Mouse (Mus musculus): Measurements from ENCODE around the gene Dennd2a. TPM values are rescaled to one million over a fixed set of nuclear protein-coding genes. Genes with fewer than 3 reads are reported as not detected.
A peak's percentile ranks its signal among the peaks of the same experiment; 100 is the strongest.

Dennd2a gene
- polyA plus RNA-seq, 1 experiment from 2014 or later, result 27.5 TPM

DNA sequence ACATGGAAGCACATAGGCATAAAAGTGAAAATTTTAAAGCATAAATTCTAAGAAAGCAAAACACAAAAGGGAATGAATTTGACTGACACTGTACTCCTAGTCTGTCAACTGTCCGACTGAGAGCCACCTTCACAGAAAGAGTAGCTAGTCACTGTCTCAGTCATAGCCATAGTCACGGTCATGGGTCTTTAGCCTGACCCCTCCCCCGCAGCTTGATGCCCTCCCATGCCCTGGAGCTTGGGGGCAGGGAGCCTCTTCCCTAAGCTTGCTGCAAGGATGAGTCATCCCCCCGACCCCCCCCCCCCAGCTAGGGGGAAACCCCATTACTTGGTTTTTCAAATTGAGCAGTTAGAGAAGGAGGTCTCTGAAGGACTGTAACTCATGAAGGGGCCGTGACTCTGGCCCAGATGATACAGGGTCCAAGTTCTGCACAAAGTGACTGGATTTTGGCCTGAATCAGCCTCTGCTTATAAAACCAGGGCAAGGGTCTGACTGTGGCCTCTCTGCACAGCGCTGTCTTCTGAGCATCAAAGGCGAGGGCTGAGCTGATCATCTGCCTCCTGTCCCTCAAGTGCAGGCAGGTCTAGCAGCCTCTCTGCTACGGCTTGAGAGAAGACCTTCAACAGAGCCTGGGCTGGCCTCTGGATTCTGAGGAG, 5.6 kb downstream of the Dennd2a start:
- WGBS, result 67% methylated on average over 8 of the region's 8 CpGs
- Histone ChIP-seq H3K9ac (peak overlapping the region; percentile 24; the same call in 1 of the 2 replicates), H3K9me3 (no peaks in the 10 kb centered on the region), H3K27me3 (no peaks in the 10 kb centered on the region), H3K36me3 (peaks cover 8% of the 10 kb centered on the region; the same call in 1 of the 2 replicates), H3K4me1 (replicated peaks) (peaks cover 50% of the 10 kb centered on the region), H3K4me2 (no peak overlapping the region), H3K4me3 (no peak overlapping the region), H3K27ac (peak overlapping the region; percentile 48; the same call in 1 of the 2 replicates)
- no peak for ATAC-seq (ENCODE audit: low FRiP score)

DNA sequence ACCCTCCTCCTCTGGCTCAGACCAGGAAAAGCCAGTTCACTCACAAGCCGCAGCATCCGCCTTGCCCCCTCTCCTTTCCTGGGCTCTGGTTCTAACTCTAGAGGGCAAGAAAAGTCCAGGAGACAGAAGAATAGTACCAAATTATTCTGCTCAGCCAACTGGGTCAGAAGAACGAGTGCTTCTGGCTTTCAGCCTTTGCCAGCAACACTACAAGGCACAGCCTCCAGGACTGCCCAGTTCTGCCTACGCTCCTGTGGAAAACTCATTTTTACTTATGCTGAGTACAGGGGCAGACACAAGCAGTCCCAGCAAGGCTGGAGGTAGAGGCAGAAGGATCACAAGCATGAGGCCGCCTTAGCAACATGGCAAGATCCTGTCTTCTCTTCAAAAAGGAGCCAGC, 9.6 kb downstream of the Dennd2a start:
- no peaks in the 10 kb centered on the region for H3K27me3 ChIP-seq
- WGBS, result 83% methylated on average over 5 of the region's 5 CpGs
- H3K4me2 ChIP-seq, result no peak overlapping the region
- H3K4me1 ChIP-seq (replicated peaks), result peaks cover 53% of the 10 kb centered on the region
- H3K9me3 ChIP-seq, result no peaks in the 10 kb centered on the region
- no peak overlapping the region; the same call in 1 of the 2 replicates for H3K9ac ChIP-seq
- no peak for ATAC-seq (ENCODE audit: low FRiP score)
- H3K27ac ChIP-seq, result no peak overlapping the region
- H3K36me3 ChIP-seq, result peaks cover 5% of the 10 kb centered on the region; the same call in 1 of the 2 replicates
- no peak overlapping the region for H3K4me3 ChIP-seq

DNA sequence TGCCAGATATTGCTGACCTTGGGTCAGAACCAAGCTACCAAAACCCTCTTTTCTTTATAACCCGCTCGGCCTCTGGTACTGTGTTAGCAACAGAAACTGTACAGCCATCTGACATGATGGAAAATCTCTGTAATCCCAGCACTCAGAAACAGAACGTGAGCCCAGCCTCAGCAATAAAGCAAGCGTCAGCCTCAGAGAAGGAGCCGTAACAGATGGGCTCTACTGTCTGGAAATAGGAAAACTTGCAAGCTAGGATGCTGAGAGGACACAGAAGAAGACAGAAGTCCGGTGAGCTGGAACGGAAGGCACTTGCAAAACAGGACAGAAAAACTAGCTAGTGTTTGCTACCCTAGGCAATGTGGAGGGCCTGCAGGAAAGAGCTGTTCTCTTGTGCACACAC, 12.2 kb downstream of the Dennd2a start:
- Histone ChIP-seq H3K9ac (no peak overlapping the region), H3K9me3 (no peaks in the 10 kb centered on the region), H3K4me1 (replicated peaks) (peaks cover 64% of the 10 kb centered on the region), H3K4me2 (no peak overlapping the region), H3K36me3 (no peaks in the 10 kb centered on the region), H3K27me3 (no peaks in the 10 kb centered on the region), H3K27ac (peak overlapping the region; percentile 58; the same call in 1 of the 2 replicates), H3K4me3 (no peak overlapping the region)
- 84% methylated on average over 7 of the region's 7 CpGs for WGBS
- ATAC-seq (ENCODE audit: low FRiP score), result no peak

DNA sequence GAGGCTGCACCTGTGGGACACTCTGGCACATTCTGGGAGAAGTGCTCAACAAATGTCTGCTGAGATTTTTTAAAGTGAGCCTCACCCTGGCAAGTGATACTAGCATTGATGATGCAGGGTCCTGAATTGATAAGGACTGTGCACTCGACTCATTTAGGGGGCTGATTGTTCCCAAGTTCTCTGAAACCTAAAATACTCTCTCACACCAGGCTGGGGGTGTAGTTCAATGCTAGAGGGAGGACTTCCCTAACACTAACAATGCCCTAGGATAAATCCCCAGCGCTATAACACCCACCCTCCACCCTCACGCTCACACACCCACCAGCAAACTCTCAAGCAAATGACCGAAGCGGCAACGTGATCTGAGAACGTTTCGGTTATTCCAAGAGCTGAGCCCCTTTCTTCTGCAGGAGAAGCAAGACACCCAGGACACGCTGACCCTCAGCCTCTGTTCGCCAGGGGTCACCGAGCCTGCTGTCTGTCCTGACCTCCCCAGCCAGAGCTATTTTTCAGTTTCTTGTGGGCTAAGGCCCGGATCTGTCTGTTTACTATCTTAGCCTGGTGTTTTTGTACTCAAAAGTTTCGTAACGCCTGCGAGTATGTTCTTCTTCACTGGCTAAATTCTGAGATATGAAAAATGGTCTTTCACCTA, 13.8 kb downstream of the Dennd2a start:
- no peak overlapping the region for H3K4me3 ChIP-seq
- no peaks in the 10 kb centered on the region for H3K27me3 ChIP-seq
- H3K9ac ChIP-seq, result peak overlapping the region; percentile 47
- H3K4me2 ChIP-seq, result 0 out of 2 replicates have a peak overlapping the region, but pooled peaks have one; percentile 6
- H3K36me3 ChIP-seq, result no peaks in the 10 kb centered on the region
- 13% methylated on average over 15 of the region's 15 CpGs for WGBS
- H3K4me1 ChIP-seq (replicated peaks), result peaks cover 80% of the 10 kb centered on the region
- peak overlapping the region; percentile 88 for H3K27ac ChIP-seq
- H3K9me3 ChIP-seq, result no peaks in the 10 kb centered on the region
- ATAC-seq (ENCODE audit: low FRiP score), result no peak

DNA sequence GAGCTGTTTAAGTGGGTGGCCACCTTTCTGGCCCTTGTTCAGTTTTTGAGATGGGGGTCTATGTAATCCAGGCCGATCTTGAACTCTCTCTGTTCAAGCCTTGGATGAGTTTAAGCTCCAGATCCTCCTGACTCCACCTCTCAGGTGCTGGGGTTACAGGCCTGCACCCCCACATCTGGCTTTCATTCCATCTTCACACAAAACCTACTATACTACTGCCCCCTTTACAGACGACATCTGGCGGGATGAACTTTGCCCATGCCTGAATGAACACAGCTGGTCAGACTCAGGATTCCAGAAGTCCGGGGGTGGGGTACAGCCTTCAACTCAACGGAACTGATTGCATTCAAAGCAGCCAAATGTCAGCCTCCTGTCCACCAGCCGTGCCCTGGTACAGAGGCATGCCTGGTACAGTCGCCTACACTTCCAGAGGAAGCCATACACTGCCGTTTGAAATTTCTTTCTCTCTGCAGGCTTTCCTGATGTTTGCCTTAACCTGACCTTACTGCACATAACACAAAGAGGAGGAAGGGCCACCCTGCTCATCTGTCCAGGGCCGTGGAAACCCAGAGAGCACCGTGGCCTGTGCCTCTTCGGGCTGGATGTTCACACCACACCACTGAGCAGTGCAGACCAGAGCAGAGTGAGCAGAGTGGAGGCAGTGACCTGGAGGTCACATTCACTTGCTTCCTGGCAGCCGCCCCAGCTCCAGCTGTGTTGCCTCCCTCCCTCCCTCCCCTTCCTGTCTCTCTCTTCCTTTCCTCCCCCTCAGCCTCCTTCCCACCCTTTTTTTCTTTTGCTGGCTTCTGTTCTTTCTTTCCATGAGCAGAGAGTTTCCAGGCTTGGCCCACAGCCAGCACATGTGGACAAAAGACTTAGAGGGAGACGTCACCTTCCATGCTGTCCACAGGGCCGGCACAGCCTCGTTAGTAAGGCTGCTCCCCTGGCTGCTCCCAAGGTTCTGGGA, 14.8 kb downstream of the Dennd2a start:
- Histone ChIP-seq H3K4me2 (0 out of 2 replicates have a peak overlapping the region, but pooled peaks have one; percentile 28), H3K27me3 (no peaks in the 10 kb centered on the region)
- WGBS, result 16% methylated on average over 15 of the region's 15 CpGs

DNA sequence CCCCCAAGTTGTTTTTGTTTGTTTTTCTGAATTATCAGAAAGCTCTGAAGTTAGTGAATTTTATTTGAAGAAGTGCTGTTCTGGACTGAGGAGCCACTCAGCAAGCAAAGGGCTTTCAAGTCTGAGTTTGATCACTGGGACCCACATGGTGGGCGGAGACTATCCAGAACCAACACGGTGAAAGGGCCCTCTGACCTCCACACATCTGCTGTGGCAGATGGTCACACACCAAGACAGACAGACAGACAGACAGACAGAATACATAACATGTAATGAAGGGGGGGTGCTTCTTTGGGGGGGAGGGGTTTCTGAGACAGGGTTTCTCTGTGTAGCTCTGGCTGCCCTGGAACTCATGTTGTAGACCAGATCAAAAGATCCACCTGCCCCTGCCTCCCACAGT, 17.1 kb downstream of the Dennd2a start:
- no peak for ATAC-seq (ENCODE audit: low FRiP score)
- Histone ChIP-seq H3K27me3 (no peaks in the 10 kb centered on the region), H3K9ac (no peak overlapping the region), H3K27ac (peak overlapping the region; percentile 81; the same call in 1 of the 2 replicates), H3K4me2 (0 out of 2 replicates have a peak overlapping the region, but pooled peaks have one; percentile 6), H3K4me3 (no peak overlapping the region), H3K9me3 (no peaks in the 10 kb centered on the region), H3K4me1 (replicated peaks) (peaks cover 68% of the 10 kb centered on the region), H3K36me3 (no peaks in the 10 kb centered on the region)
- 47% methylated on average over 2 of the region's 2 CpGs for WGBS

More for the DNA sequence above, 14.8 kb downstream of the Dennd2a start:
- Histone ChIP-seq H3K36me3 (no peaks in the 10 kb centered on the region), H3K27ac (peak overlapping the region; percentile 88), H3K4me1 (replicated peaks) (peaks cover 84% of the 10 kb centered on the region), H3K9ac (peak overlapping the region; percentile 47), H3K9me3 (no peaks in the 10 kb centered on the region), H3K4me3 (no peak overlapping the region)
- peak; percentile 80 for ATAC-seq (ENCODE audit: low FRiP score)

DNA sequence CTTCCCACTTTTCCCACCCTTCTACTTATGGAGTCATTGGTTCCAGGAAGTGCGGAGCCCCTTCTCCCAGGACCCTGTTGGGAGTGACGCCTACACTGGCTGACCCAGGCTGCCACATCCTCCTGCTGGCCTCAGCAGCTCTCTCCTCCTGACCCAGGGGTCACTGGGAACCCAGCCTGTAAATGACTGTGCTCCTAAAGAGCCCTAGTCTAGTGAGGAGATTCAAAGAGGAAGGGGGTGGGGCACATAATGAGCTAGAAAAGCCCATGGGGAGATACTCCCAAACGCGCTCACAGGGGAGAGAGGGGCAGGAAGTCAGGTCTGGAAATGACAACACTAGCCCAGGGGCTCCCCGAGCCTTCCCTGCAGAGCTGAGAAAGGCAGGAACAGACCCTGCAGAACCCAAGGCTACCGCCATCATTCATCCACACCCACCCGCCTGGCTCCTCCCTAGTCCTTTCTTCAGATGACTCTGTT, 17.9 kb downstream of the Dennd2a start:
- ATAC-seq (ENCODE audit: low FRiP score), result peak; percentile 52
- Histone ChIP-seq H3K4me1 (replicated peaks) (peaks cover 59% of the 10 kb centered on the region), H3K4me3 (no peak overlapping the region), H3K9ac (peak overlapping the region; percentile 55), H3K9me3 (no peaks in the 10 kb centered on the region), H3K27me3 (no peaks in the 10 kb centered on the region), H3K36me3 (no peaks in the 10 kb centered on the region), H3K27ac (peak overlapping the region; percentile 81), H3K4me2 (peak overlapping the region; percentile 40)
- WGBS, result 7% methylated on average over 7 of the region's 7 CpGs

DNA sequence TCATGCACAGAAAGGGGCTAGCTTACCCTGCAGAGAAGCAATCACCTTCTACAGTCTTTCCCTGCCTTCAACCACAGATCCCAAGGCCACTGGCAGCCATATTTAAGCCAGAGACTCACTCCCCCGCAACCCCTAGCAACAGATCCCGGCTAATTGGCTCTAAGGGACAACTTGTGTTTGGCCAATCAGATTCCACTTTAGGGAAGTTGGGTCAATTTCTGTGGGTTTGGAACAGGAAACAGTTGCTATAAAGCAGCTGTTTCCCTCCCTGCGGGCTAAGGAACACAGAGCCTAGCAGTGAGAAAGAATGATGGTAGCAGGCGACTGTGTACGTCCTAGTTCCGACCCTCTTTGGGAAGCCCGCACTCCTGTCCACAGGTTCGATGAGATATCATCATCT, 19.4 kb downstream of the Dennd2a start:
- no peak overlapping the region for H3K27ac ChIP-seq
- H3K9ac ChIP-seq, result no peak overlapping the region
- no peak for ATAC-seq (ENCODE audit: low FRiP score)
- no peak overlapping the region for H3K4me2 ChIP-seq
- H3K9me3 ChIP-seq, result no peaks in the 10 kb centered on the region
- H3K4me1 ChIP-seq (replicated peaks), result peaks cover 44% of the 10 kb centered on the region
- WGBS, result 85% methylated on average over 8 of the region's 8 CpGs
- no peaks in the 10 kb centered on the region for H3K27me3 ChIP-seq
- H3K4me3 ChIP-seq, result no peak overlapping the region
- peaks cover 4% of the 10 kb centered on the region for H3K36me3 ChIP-seq

DNA sequence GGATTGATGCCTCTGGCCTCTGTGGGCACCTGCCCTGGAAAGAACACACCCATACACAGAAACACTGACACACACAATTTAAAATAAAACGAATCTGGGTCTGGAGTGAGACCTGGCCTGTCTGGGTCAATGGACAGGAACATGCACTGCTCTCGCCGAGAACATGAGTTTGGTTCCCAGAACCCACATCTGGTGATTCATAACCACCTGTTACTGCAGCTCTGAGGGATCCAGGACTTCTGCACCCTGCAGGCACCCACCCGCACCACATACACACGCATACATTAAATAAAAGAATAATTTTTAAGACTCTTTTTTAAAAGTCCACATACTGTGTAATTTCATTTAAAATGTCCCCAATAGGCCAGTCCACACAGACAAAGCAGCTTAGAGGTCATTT, 20.4 kb downstream of the Dennd2a start:
- H3K4me1 ChIP-seq (replicated peaks), result peaks cover 35% of the 10 kb centered on the region
- no peak overlapping the region for H3K9ac ChIP-seq
- no peak overlapping the region for H3K4me2 ChIP-seq
- WGBS, result 97% methylated on average over 5 of the region's 5 CpGs
- H3K36me3 ChIP-seq, result peaks cover 4% of the 10 kb centered on the region
- H3K4me3 ChIP-seq, result no peak overlapping the region
- no peak for ATAC-seq (ENCODE audit: low FRiP score)
- H3K27ac ChIP-seq, result no peak overlapping the region
- no peaks in the 10 kb centered on the region for H3K9me3 ChIP-seq
- H3K27me3 ChIP-seq, result no peaks in the 10 kb centered on the region

DNA sequence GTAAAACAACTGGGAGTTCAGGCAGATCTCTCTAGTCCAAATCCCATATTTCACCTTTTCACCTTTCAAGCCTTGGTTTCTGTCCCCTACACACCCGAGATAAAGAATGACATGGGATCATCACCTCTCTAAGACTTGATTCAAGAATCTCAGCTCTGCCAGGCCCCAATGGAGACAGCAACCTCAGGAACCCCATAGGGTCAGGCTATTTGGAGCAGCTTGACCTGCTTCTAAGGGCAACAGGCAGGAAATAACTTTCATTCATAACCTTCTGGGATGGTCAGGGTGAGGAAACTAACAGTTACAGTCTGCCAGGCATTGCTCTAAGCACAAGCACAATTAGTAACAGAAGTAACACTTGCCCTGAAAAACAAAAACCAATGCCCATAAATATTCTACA, 21.0 kb downstream of the Dennd2a start:
- whole genome bisulfite sequencing, result 67% methylated on average over 1 of the region's 1 CpGs
- H3K9ac ChIP-seq, result no peak overlapping the region
- H3K27ac ChIP-seq, result no peak overlapping the region
- no peaks in the 10 kb centered on the region for H3K9me3 ChIP-seq
- no peak overlapping the region for H3K4me3 ChIP-seq
- H3K4me1 ChIP-seq (replicated peaks), result peaks cover 31% of the 10 kb centered on the region
- no peak for ATAC-seq (ENCODE audit: low FRiP score)
- H3K27me3 ChIP-seq, result no peaks in the 10 kb centered on the region
- no peak overlapping the region for H3K4me2 ChIP-seq
- peaks cover 4% of the 10 kb centered on the region for H3K36me3 ChIP-seq

DNA sequence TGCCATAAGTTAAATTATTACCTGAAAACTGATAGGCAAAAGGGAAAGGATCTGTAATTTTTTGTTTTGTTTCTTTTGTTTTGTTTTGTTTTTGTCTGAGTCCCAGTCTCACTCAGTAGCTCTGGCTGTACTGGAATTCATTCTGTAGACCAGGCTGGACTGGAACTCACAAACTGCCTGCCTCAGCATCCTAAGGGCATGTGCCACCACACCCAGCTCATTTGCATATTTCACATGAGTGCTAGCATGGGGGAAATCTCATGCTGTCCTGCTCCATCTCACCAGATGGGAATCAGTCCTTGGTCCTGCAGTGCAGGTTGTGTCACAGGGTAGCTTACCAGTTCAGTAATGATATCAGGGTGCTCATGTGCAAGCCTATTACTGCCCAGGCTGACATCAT, 22.7 kb downstream of the Dennd2a start:
- Histone ChIP-seq H3K4me3 (no peak overlapping the region), H3K4me1 (replicated peaks) (peaks cover 20% of the 10 kb centered on the region), H3K9me3 (no peaks in the 10 kb centered on the region), H3K36me3 (peaks cover 4% of the 10 kb centered on the region), H3K4me2 (no peak overlapping the region), H3K9ac (no peak overlapping the region), H3K27ac (no peak overlapping the region), H3K27me3 (no peaks in the 10 kb centered on the region)
- no peak for ATAC-seq (ENCODE audit: low FRiP score)
